Mouse (Mus musculus) layer of hippocampus, postnatal 14 days (tissue): ENCODE data around the gene Tmem200b. TPM values are rescaled to one million over a fixed set of nuclear protein-coding genes. Genes with fewer than 3 reads are reported as not detected.

ENCODE experiments used
- DNase-seq, 2 experiments: peaks; one replicate each; pipeline ENCODE4 v3.0.0; 2021 to 2022; ENCODE audit warnings: low spot score in 2 of 2, mixed read lengths in 1 of 2
- total RNA-seq, 2 experiments: library from RNA; stranded (reverse); gene quantifications; 2 replicates each; pipeline ENCODE4 v1.2.3; 2021

Gene Tmem200b
- total RNA-seq, 2 experiments from 2014 or later, result 2.2 to 2.3 TPM

DNA sequence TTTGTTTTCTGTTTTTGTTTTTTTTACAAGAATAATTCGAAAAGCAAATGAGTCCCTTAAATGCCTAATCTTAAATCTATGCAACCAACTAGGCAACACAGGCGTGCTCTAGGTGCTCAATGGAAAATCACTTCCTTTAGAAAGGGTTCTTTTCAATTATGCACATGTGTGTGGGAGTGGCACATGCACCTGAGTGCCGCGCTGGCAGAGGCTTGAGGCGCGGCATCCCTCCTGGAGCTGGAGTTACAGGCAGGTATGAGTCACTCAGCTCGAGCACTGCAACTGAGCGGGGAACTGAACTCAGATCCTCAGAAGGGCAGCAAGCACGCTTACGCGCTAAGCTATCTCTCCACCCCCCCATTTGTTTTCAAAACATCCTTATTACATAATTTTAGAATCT is 26.3 kb downstream of the Tmem200b start:
- no peak for DNase-seq

DNA sequence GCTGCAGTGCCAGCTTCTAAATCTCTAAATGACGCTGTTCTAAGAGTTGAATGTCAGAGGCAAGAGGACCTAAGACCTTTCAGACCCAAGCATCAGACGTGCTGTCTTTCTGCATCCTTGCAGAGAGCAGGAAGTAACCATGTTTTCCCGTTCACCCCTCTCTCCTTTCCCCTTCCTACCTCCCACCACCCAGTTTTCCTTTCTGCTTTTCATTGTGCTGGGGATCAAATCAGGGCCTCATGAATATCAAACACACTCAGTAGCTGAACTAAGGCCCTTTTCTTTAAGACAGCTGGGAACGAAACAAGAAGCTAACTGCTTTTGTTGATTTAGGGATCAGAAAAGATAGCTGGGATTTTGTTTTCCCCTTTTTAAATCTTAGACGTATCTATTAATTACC is 28.3 kb downstream of the Tmem200b start:
- DNase-seq, result no peak

DNA sequence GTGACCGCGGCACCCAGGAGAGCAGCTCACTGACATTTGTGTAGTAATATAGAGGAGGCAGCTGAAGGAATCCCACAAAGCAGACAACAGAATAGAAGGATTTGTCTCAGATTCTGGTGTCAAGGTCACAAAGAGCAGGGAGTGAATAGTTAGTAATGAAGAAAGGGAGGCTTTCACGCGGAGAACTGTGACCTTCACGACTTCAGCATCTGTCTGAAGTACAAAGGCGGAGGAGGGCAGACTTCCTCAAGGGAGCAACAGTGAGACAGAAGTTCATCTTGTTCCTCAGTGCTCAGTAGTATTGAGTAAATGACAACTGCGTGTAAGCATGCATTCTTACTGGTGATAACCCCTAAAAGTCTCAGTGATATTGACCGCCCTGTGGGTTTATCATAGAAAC is 29.1 kb downstream of the Tmem200b start:
- DNase-seq, result no peak

DNA sequence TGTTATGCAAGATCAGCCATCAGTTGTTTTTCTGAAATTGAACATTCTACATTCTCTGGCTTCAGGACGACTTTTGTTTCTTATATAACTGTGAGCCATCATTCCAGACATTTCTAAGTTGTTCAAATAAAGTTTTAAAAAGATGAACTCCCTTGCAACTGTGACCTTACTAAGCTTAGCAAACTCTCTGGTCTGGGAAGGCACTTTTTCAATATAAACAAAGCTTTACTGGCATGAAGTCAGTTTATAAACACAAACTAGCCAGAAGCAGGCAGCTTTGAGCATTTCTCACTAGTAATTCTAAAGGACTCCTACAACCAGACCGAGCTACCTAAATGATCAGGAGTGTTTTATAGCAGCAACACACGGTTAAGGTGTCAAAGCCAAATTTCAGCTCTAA is 35.6 kb downstream of the Tmem200b start:
- DNase-seq, result no peak

DNA sequence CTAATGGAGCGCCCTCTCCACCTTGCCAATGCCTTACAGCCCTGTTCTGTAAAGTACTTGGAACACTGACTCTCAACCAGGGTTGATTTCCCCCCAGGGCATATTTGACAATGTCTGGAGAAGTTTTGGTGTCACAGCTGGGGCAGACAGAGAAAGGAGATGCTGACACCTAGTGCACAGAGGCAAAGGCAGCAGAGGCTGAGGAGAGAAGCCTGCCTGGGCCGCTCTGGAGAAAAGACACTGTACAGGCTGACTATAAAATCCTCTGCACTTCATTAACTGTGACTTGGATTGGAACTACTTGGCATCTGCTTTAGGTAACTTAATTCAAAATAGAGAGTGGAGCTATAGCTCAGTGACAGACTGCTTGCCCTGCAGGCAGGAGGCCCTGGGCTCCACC is 47.3 kb downstream of the Tmem200b start:
- no peak for DNase-seq

DNA sequence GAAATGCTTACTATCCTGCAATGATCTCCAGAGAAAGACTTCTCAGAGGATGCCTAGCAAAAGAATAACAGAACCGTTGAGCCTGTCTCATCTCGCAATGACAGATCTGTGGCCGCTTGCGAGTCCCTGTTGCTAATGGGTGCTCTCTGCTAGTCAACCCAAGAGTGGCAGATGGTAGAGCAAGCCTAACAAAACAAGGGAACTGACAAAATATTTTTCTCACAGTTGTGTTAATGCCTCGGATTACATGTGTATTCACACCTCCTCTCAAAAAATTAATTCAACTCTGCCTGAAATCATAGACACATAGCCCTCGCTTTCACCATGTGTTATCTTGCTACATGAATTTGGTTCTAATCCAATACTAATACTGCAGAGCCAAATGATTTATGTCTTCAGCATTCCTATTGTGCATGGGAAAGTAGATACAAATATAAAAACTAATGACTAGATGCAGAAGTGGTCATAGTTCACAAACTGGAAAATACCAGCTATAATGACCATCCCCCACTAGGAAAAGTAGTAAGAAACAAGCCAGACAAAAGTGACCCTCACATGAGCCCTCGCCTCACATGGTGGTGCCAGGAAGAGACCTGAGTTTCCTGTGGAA is 48.8 kb downstream of the Tmem200b start:
- DNase-seq, result peak; percentile 20 to 72

Other genes starting within 250 kb of the Tmem200b start
- 10 to 100 TPM; 66.8 to 82.5 TPM for gene Ptpru, start 83.5 kb upstream of the Tmem200b start, total RNA-seq
- 10 to 100 TPM; 36.4 to 37.0 TPM for gene Mecr, start 78.3 kb upstream of the Tmem200b start, total RNA-seq
- 10 to 100 TPM; 68.6 to 70.3 TPM for gene Srsf4, start 48.2 kb upstream of the Tmem200b start, total RNA-seq
- gene Gm10300, start 152.9 kb downstream of the Tmem200b start, total RNA-seq, result not detected
- 10 to 100 TPM; 28.3 to 31.3 TPM for gene Epb41, start 153.6 kb downstream of the Tmem200b start, total RNA-seq
- 1 to 10 TPM; 7.5 to 8.5 TPM for gene Oprd1, start 222.7 kb downstream of the Tmem200b start, total RNA-seq